Mouse (Mus musculus): ENCODE measurements around the gene Dclk3.

Dclk3 gene

DNA sequence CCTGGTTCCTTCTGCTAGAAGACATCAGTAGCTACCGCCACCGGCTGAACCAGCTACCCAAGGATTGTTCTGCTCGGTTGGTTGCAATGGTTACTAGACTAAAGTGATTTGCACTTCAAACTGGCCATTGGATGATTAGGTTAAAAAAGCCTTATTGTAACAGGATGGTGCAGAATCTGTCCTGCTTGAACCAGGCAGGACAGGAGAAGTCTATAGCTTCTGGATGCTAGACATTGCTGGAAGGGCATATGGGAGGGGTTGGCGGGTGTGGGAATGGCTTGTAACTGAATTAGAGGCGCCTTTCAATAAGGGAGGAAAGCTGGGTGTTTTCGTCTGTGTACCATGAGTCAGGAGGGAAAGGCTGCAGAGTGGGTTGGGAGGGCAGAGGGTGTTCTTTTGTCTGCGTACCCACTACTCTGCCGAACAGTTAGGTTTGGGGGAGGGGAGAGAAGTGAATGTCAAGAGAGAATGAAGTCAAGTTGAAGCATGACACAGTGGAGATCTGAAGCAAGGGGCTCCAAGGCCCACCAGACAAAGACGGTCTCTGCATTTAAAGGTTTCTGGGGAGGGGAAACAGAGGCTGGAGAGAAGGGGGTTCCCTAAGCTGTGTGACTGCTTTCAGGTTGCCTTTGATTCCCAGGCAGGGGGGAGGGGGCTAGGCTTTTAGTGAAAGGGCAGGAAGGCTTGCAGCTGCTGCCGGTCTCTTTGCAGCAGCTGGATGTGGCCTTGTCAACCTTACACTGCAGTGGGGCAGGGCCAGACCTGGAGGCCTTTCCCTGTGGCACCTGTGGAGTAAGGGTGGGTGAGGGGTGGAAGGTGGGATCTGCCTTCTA, 48.0 kb downstream of the Dclk3 start:
- no peak for DNase-seq (ENCODE audit: low spot score in 2 of 2)

DNA sequence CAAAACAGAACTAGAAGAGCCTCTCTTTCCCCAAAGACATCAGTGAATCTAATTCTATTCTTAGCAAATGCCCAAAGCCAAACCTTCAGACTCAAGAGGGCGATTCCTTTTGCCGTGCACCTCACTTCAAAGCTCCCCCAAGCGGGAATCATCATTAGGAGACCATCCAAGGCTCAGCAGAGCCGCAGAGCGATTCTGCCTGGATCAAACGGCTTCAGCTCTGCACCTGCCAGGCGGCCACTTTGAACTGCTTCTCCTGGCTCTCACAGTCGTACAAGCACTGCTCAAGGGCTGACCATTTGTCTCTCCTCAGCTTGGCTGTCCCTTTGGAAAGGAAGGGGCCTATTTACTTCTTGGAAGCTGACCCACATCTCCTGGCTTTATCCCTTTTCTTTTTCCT, 51.7 kb downstream of the Dclk3 start:
- no peak for DNase-seq (ENCODE audit: low spot score in 2 of 2)

DNA sequence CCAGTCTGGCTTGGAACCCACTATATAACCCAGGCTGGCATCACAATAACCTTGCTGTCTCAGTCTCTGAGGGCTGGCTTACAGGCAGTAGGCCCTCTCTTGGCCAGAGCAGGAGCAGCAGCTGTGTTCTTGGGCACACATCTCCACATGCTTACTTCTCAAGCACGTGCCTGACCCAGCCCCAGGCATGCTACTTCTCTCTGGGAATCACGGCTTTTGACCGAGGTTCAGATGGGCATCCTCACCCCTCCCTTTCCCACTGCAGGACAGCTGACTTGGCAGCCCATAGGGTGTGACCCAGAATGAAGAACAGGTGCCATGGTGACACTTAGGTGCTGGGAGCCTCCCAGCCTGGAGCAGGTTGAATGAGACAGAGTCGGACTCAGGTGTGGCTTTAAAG, 52.4 kb downstream of the Dclk3 start:
- DNase-seq (ENCODE audit: low spot score in 2 of 2): no peak

DNA sequence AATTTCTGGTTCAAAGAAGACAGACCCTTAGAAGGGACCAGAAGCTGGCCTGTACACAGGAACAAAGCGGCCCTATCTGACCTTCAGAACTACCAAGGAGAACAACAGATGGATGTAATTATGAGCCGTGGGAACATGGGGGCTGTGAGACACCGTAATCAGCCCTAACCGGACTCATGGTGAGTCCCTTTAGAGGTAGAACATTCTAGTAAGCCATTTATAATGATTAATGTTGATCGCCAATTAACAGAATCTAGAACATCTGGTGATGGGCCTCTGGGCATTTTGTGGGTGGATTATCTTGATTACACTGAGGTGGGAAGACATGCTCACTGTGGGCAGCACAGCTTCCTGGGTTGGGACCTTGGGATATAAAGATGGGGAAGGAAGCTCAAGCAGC, 54.6 kb downstream of the Dclk3 start:
- DNase-seq (ENCODE audit: low spot score in 2 of 2): no peak

DNA sequence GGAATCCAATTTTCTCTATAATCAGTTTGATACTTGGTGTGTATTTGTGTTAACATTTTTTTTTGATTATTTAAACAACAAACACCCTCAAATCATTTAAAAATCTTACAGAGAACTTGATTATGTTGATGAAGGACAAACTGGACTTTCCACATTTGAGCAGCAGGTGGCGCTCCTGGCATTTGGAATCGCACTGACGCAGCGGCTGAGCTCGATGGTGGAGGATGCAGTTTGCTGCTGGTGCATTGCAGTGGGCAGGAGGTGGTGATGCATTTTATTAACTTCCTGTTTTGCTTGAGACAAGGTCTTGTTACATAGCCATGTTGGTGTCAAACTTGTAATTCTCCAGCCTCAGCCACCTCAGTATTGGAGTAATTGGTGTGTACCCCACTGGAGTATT, 56.7 kb downstream of the Dclk3 start:
- peak; percentile 48 to 51 for DNase-seq (ENCODE audit: low spot score in 2 of 2)

DNA sequence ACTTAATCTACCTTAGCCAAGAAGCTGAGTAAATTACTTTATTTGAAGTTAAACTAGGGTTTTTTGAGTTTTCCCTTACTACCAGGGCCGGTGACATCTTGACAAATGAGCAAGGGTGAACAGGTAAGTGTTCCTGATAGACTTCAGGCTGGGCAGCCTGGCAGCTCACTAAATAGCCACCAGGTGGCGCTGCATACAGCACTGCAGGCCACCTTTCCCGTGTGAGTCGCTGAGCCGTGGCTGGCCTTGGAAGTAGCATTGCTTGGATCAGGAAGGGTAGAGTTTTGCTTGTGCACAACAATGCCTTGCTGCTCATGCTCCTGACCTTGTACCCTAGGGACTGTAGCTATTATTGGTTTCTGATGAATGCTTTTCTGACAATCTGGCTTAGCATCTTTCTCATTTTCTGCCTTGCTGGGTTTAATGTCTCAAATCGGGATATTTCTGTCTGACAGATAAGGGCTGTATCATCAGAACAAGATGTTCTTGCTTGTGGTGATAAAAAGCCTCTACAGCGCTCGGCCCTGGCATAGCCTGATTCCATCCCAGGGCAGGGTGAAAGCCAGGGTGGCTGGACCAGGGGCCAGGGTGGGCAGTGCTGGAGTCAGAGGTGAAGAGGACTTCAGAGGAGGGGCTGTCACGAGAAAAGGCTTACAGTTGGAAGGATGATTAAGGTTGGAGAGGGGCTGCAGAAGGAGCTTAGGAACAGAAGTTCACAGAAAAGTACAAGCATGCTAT, 58.4 kb downstream of the Dclk3 start:
- DNase-seq (ENCODE audit: low spot score in 2 of 2): peak; percentile 48 to 72

DNA sequence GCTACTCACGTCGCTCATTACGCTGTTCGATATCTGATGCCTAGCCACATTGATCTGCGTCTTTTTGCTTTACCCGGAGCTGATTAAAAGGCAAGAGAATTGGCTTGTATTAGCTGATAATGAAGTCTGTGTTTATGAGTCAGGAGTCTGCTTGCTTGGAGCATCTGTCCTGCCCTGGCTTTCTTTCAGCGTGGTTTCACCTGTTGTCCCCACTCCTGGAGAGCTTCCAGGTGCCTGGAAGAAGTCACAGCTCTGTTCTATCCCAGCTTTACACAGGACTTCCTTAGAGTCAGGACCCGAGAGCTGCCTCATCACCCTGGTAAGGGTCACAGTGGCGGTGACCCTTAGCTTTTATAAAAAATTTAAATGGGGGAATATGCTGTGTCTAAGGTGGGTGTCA, 61.3 kb downstream of the Dclk3 start:
- DNase-seq (ENCODE audit: low spot score in 2 of 2): no peak

DNA sequence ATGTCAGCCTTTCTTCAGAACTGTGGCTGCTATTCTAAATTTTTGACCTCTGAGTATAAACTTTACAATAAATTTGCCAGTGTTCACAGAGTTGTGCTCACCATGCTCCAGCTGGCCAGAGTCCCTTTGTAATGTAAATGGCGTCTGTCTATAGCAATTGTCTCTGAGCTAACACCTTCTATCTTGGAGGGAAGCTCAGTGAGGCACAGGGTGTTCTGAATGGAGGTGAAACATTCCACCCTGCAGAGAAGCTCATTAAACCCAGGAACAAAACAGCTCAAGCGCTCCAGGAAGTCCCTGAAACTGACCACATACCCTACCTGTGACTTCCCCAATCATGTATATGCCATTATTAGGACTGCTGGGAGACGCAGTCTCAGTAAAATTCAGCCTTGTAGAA, 67.2 kb downstream of the Dclk3 start:
- no peak for DNase-seq (ENCODE audit: low spot score in 2 of 2)

DNA sequence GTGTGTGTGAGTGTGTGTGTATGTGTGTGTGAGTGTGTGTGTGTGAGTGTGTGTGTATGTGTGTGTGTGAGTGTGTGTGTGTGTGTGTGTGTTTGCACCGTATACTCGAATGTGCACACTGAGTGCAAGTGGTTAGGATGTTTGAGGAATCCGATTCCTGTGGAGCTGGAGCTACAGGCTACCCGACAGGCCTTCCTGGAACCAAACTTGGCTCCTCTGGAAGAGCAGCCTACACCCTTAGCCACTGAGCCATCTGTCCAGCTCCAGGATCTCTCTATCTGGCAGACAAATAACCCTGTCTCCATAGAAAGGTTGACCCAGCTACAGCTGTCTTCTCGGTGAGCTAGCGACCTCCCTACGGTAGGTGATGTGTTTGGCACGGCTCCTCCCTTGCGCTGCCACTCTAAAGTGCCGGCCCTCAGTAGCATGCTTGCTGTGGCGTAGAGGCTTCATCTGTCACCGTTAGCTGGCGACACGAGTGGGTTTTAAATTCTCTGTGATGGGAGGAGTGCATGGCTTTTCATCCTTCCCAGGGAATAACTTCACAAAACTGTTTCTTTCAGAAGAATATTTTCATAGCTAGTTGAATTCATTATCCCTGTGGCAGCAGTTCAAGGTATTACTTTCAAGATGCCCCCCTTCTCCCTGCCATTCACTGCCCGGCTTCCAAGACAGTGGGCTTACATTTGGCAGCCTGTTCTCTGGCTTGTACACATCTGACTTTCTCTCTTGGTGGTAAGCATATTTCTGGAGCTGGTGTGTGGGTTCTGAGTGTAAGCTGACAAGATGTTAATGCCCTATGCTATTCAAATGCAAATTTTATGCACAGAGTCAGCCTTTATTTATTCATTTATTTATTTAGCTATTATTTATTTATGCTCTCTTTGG, 75.9 kb downstream of the Dclk3 start:
- no peak for DNase-seq (ENCODE audit: low spot score in 2 of 2)

DNA sequence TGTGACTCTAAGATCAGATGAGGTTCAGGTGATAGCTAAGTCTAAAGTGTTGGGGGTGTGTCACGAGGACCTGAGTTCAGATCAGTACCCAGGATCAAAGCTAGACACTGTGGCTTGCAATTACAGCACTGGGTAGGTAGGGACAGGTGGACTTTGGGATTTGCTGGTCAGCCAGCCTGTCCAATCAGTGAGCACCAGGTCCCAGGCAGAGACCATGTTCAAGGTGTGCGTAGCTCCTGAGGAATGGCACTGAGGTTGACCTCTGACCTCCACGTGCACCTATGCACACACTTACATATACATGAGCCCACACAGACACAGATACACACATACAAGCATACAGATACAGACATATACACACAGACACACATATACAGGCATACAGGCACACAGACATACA, 76.7 kb downstream of the Dclk3 start:
- DNase-seq (ENCODE audit: low spot score in 2 of 2): no peak

DNA sequence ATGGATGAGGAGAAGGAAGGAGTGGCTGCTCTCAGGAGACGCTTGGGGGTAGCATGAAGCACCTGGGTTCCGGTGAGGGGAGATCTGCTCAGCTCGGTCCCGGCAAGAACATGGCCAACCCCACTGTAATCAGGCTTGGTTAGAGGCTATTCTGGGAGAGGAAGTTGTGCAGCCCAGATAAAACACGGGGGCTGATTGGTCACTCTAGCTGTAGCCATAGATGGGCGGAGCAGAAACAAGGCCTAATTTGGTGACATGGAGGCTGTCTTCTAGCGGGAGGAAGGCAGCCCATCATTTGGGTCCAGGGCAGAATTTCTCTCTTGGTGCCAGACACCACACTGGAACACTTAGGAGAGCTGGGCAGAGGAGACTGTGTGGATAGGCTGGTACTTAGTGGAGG, 83.3 kb downstream of the Dclk3 start:
- DNase-seq (ENCODE audit: low spot score in 2 of 2): no peak

DNA sequence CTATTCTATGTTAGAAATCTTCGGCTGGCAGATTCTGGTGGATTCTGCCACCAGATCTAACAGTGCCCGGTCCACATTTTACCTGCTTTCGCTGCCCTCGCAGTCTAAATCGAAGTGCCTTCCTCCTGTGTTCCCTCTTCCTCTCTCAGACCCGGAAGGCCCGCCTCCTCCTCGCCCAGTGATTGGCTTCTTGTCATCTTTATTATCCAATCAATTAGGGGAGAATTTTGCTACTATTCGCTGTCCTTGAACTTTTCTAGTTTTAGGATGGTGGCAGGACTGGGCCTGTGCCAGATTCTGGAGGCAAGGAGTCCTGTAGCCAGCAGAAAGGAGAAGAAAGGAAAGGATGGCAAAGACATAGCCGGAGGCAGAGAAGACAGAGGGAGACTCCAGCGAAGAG, 84.2 kb downstream of the Dclk3 start:
- no peak for DNase-seq (ENCODE audit: low spot score in 2 of 2)

DNA sequence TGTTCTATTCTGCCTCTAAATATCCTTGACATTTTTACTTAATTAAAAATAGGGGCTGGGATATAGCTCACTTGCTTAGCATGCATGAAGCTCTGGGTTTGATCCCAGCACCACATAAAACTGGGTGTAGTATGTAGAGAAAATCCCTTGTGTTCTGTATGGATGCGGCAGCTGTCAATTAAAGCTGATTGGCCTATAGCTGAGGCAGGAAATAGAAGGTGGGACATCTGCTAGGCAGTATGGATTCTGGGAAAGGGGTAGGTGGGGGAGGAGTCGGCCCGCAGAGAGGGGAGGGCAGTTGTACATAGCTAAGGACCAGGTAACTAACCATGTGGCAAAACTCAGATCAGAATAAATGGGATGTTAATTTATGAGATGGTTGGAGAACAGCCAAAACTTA, 85.0 kb downstream of the Dclk3 start:
- no peak for DNase-seq (ENCODE audit: low spot score in 2 of 2)

DNA sequence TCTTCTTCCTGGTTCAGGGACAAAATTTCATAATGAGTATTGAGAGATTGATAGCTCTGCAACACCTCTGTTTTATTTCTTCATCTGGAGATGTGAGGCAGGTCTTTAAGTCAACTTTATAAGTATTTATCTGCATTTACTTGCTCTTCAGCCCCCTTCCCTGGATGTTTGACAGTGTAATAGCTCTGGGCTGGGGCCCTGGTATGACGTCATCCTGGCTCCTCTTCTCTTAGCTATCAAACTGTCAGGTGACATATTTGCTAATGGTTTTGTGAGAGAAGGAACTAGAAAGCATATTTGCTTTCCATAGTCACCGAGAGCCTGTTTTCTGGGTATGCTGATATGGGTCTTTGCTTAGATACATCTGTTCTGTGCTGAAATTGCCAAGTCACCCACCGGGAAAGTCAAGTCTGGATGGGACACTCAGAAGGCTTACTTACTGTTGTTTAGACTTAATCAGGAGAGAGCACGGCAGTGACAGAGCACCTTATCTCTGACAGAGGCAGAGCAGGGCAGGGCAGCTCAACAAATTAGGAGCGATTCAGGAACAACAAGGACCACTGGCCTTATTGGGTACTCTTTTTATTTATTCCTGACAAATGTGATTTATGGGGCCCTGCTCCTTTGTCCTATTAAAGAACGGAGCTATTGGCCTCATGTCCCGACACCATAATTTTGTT, 96.0 kb downstream of the Dclk3 start:
- no peak for DNase-seq (ENCODE audit: low spot score in 2 of 2)

DNA sequence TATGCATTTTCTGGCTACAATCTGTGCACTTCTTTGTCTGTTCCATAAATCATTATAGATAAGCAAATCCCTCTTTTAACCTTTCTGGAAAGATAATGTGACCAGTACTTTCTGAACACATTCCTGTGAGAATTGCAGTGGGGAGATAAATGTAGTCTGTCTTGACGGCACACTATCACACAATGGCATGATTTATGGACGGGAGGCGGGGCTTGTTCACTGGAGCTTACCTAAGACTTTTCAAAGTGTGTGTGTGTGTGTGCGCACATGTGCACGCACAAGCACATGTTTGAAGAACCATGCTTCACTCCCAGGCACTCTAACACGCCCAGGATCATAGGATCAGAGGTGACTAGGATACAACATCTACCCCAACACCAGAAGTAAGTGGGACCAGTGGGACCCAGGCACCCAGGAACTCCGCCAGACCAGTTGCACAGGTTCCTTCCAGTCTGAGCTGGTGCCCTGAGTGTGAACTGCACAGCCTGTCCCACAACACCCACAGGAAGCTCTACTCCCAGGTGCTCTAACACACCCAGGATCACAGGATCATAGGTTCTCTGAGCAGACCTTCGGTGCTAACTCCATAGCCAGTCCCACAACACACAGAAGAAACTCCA, 96.7 kb downstream of the Dclk3 start:
- DNase-seq (ENCODE audit: low spot score in 2 of 2): peak; percentile 26 to 35

Data from urinary bladder, postnatal 36 days (tissue).